Mouse (Mus musculus) thymus, adult 2 months (tissue): ENCODE measurements around the gene Ceacam18.

Experiments
- CTCF ChIP-seq: fragments of 200-500 bp; IDR thresholded peaks from 2 replicates; pipeline ENCODE4 v1.5.1; 2012; ENCODE audit warnings: mild to moderate bottlenecking, control low read depth, low read length, moderate library complexity, borderline replicate concordance; ENCODE audit not compliant: control insufficient read depth, poor library complexity, insufficient read depth; ENCODE audit errors: extremely low read depth
- POLR2A ChIP-seq: fragments of 200-500 bp; IDR thresholded peaks from 2 replicates; pipeline ENCODE4 v1.6.1; 2012; ENCODE audit warnings: mild to moderate bottlenecking, low read length, control low read depth, moderate library complexity; ENCODE audit not compliant: control insufficient read depth, poor library complexity, insufficient read depth; ENCODE audit errors: extremely low read depth

DNA sequence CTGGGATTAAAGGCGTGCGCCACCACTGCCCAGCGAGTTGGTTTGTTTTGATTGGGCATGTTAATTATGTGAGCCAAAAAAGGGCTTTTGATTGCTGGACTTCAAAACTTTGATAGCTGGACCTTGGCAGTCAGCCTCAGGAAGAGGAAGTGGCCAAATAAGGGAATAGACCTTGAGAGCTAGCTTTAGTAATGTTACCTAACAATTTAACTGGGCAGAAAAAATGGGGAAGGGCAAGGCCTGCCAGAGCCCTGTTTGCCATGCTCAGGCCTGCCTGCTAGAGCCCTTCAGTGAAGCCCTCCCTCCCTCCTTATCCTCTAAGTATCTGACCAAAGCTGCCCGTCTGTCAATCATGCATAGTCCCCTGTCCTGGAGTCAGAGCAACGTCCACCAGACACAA lies 8.1 kb downstream of the Ceacam18 start:
- TF ChIP-seq POLR2A (no peak), CTCF (no peak)
